Mouse (Mus musculus) liver, adult 2 months (tissue): ENCODE measurements around the gene Dcun1d3.

Source experiments
- CTCF ChIP-seq: fragments of 200-500 bp; IDR thresholded peaks from 2 replicates; pipeline ENCODE4 v1.5.1; 2011; ENCODE audit warnings: low read depth, low read length, control low read depth
- POLR2A ChIP-seq: fragments of 200-500 bp; IDR thresholded peaks from 2 replicates; pipeline ENCODE4 v1.6.1; 2011; ENCODE audit warnings: low read length, control low read depth; ENCODE audit not compliant: insufficient read depth; ENCODE audit errors: extremely low read depth

DNA sequence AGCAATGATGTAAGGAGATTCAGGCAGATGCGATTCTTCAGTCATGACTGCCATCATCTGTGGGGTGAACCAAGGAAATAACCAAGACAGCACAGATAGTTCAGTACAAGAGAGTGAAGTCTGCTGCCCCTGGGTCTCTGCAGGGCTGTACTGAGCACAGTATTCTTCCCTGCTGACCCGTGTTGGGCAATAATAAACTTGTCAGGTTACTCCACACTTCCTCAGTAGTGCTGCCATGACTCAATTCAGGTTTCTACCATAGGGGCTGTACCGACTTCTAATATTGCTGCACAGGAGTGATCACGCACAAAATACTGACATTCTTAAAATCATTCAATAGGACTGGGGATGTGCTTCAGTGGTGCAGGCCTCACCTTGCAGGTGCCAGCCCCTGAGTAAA is 16.9 kb downstream of the Dcun1d3 start:
- TF ChIP-seq CTCF (no peak), POLR2A (no peak)
